Mouse (Mus musculus) MEL (cell line): ENCODE results near the gene Haus7. TPM values are rescaled to one million over a fixed set of nuclear protein-coding genes. Genes with fewer than 3 reads are reported as not detected.

Source experiments
- DNase-seq: peaks from one replicate; pipeline ENCODE4 v3.0.0; 2011; ENCODE audit warnings: low read depth, low spot score
- H3K27ac ChIP-seq: 2 replicates; pipeline ENCODE4 v1.5.1; 2012; ENCODE audit warnings: low read depth, mild to moderate bottlenecking, control low read depth, low read length, moderate library complexity; ENCODE audit not compliant: control insufficient read depth
- H3K27me3 ChIP-seq, 2 experiments: fragments of 150-350 bp in 1 of 2; sonication (generic) in 1 of 2; 2 replicates each; pipeline ENCODE4 v1.6.1; 2012; ENCODE audit warnings: low read length in 2 of 2, mild to moderate bottlenecking in 2 of 2, improper control_type of control experiment in 1 of 2, moderate library complexity in 1 of 2; ENCODE audit not compliant: insufficient read depth in 2 of 2, control insufficient read depth in 1 of 2
- H3K36me3 ChIP-seq, 2 experiments: 2 replicates each; pipeline ENCODE4 v1.6.1; 2012 to 2014; ENCODE audit warnings: low read length in 2 of 2, improper control_type of control experiment in 1 of 2, inconsistent platforms in 1 of 2, mild to moderate bottlenecking in 1 of 2; ENCODE audit not compliant: insufficient read depth in 2 of 2, control insufficient read depth in 1 of 2
- H3K4me1 ChIP-seq, 2 experiments: fragments of 150-350 bp in 1 of 2; sonication (generic) in 1 of 2; 2 replicates each; pipeline ENCODE4 v1.6.1; 2012; ENCODE audit warnings: low read length in 2 of 2, improper control_type of control experiment in 1 of 2, mild to moderate bottlenecking in 1 of 2; ENCODE audit not compliant: insufficient read depth in 2 of 2, control insufficient read depth in 1 of 2
- H3K4me3 ChIP-seq, 2 experiments: fragments of 150-350 bp in 1 of 2; sonication (generic) in 1 of 2; 2 replicates each; pipeline ENCODE4 v1.5.1; 2012; ENCODE audit warnings: low read depth in 2 of 2, low read length in 2 of 2, mild to moderate bottlenecking in 2 of 2, moderate library complexity in 2 of 2, control low read depth in 1 of 2, improper control_type of control experiment in 1 of 2; ENCODE audit not compliant: control insufficient read depth in 1 of 2, insufficient read depth in 1 of 2
- H3K79me2 ChIP-seq: 2 replicates; pipeline ENCODE4 v1.6.1; 2012; ENCODE audit warnings: mild to moderate bottlenecking, low read length, moderate library complexity; ENCODE audit not compliant: control insufficient read depth, poor library complexity, insufficient read depth
- H3K9ac ChIP-seq: 2 replicates; pipeline ENCODE4 v1.6.1; 2012; ENCODE audit warnings: low read depth, mild to moderate bottlenecking, control low read depth, low read length, moderate library complexity; ENCODE audit not compliant: control insufficient read depth, poor library complexity, severe bottlenecking
- H3K9me3 ChIP-seq: fragments of 150-350 bp; sonication (generic); replicated peaks from 2 replicates; pipeline ENCODE4 v1.6.1; 2012; ENCODE audit warnings: mild to moderate bottlenecking, low read length, improper control_type of control experiment, moderate library complexity; ENCODE audit not compliant: insufficient read depth
- BHLHE40 ChIP-seq: IDR thresholded peaks from 2 replicates; pipeline ENCODE4 v1.6.1; 2012; ENCODE audit warnings: low read depth, mild to moderate bottlenecking, inconsistent platforms, low read length, improper control_type of control experiment, borderline replicate concordance
- CTCF ChIP-seq, 3 experiments: IDR thresholded peaks in 2 of 3; conservative IDR thresholded peaks in 1 of 3; 2 replicates each; pipeline ENCODE4 v1.5.1; 2011 to 2012; ENCODE audit warnings: low read length in 3 of 3, low read depth in 2 of 3, mild to moderate bottlenecking in 2 of 3, improper control_type of control experiment in 1 of 3, inconsistent platforms in 1 of 3, mixed read lengths in 1 of 3, moderate library complexity in 1 of 3; ENCODE audit not compliant: control insufficient read depth in 1 of 3, insufficient read depth in 1 of 3, poor library complexity in 1 of 3, severe bottlenecking in 1 of 3
- E2F4 ChIP-seq: IDR thresholded peaks from 2 replicates; pipeline ENCODE4 v1.6.1; 2011; ENCODE audit warnings: low read depth, low read length, improper control_type of control experiment, borderline replicate concordance
- ELF1 ChIP-seq: IDR thresholded peaks from 2 replicates; pipeline ENCODE4 v1.6.1; 2014; ENCODE audit warnings: low read depth, mild to moderate bottlenecking, inconsistent platforms, low read length, improper control_type of control experiment, moderate library complexity
- GABPA ChIP-seq: IDR thresholded peaks from 2 replicates; pipeline ENCODE4 v1.6.1; 2012; ENCODE audit warnings: low read depth, mild to moderate bottlenecking, inconsistent platforms, low read length, improper control_type of control experiment, moderate library complexity
- GATA1 ChIP-seq: IDR thresholded peaks from 2 replicates; pipeline ENCODE4 v1.6.1; 2011; ENCODE audit warnings: low read depth, low read length, improper control_type of control experiment
- KAT2A ChIP-seq: conservative IDR thresholded peaks from 2 replicates; pipeline ENCODE4 v1.6.1; 2012; ENCODE audit warnings: low read depth, low read length, improper control_type of control experiment, inconsistent platforms
- MXI1 ChIP-seq: IDR thresholded peaks from 2 replicates; pipeline ENCODE4 v1.6.1; 2011; ENCODE audit warnings: mild to moderate bottlenecking, low read depth, low read length, improper control_type of control experiment
- MYB ChIP-seq: IDR thresholded peaks from 2 replicates; pipeline ENCODE4 v1.6.1; 2011; ENCODE audit warnings: mild to moderate bottlenecking, low read depth, low read length, improper control_type of control experiment
- NELFE ChIP-seq: IDR thresholded peaks from 2 replicates; pipeline ENCODE4 v1.6.1; 2011; ENCODE audit warnings: low read depth, low read length, improper control_type of control experiment
- RCOR1 ChIP-seq: IDR thresholded peaks from 2 replicates; pipeline ENCODE4 v1.6.1; 2012; ENCODE audit warnings: low read depth, mild to moderate bottlenecking, inconsistent platforms, low read length, improper control_type of control experiment
- TBP ChIP-seq: IDR thresholded peaks from 2 replicates; pipeline ENCODE4 v1.8.0; 2011; ENCODE audit warnings: low read depth, low read length, improper control_type of control experiment
- TCF12 ChIP-seq: IDR thresholded peaks from 2 replicates; pipeline ENCODE4 v1.6.1; 2014; ENCODE audit warnings: low read depth, mild to moderate bottlenecking, inconsistent platforms, low read length, improper control_type of control experiment, moderate library complexity
- USF1 ChIP-seq: IDR thresholded peaks from 2 replicates; pipeline ENCODE4 v1.6.1; 2014; ENCODE audit warnings: low read depth, mild to moderate bottlenecking, inconsistent platforms, low read length, improper control_type of control experiment, moderate library complexity
- ZC3H11A ChIP-seq: IDR thresholded peaks from 2 replicates; pipeline ENCODE4 v1.6.1; 2012; ENCODE audit warnings: low read depth, mild to moderate bottlenecking, inconsistent platforms, low read length, improper control_type of control experiment
- ZKSCAN1 ChIP-seq: IDR thresholded peaks from 2 replicates; pipeline ENCODE4 v1.6.1; 2012; ENCODE audit warnings: low read depth, mild to moderate bottlenecking, inconsistent platforms, low read length, improper control_type of control experiment, moderate library complexity
- polyA plus RNA-seq, 2 experiments: library from polyadenylated mRNA; stranded (reverse) in 1 of 2; unstranded in 1 of 2; fragments of >175 nt in 1 of 2; fragments of >200 nt in 1 of 2; gene quantifications; 2 replicates each; pipeline versions ENCODE4 v1.2.1 to v1.2.4; 2012; ENCODE audit warnings: low replicate concordance in 2 of 2, low read depth in 1 of 2; ENCODE audit not compliant: insufficient read length in 2 of 2, insufficient read depth in 1 of 2, missing spikeins in 1 of 2
- total RNA-seq: library from RNA; depleted of rRNA; stranded (reverse); fragments of 300-350 nt; gene quantifications from 2 replicates; pipeline ENCODE4 v1.2.3, GENCODE M21; 2012

The Haus7 gene
- total and polyA plus RNA-seq, 3 experiments = 24.0 to 27.9 TPM; not detected in 1

GRCm38 (mm10) chrX:73467446-73468241, 8.8 kb upstream of the Haus7 start:
- Histone ChIP-seq H3K27ac (no peak overlapping the region), H3K9ac (no peak overlapping the region), H3K36me3 (no peaks in the 10 kb centered on the region), H3K27me3 (no peaks in the 10 kb centered on the region; a peak in 1 of 4 replicates), H3K4me3 (no peak overlapping the region), H3K79me2 (no peaks in the 10 kb centered on the region), H3K9me3 (no peaks in the 10 kb centered on the region), H3K4me1 (no peaks in the 10 kb centered on the region)
- DNase-seq = no peak
- TF ChIP-seq MYB (no peak), KAT2A (no peak), ZKSCAN1 (no peak), MXI1 (no peak), ELF1 (no peak)
- TF ChIP-seq, all 39 proteins: peak for 0

GRCm38 (mm10) chrX:73465483-73466186, 6.8 kb upstream of the Haus7 start:
- Histone ChIP-seq H3K36me3 (no peaks in the 10 kb centered on the region), H3K27me3 (no peaks in the 10 kb centered on the region; a peak in 1 of 4 replicates), H3K9me3 (no peaks in the 10 kb centered on the region), H3K27ac (no peak overlapping the region), H3K9ac (no peak overlapping the region), H3K4me3 (no peak overlapping the region), H3K4me1 (no peaks in the 10 kb centered on the region), H3K79me2 (no peaks in the 10 kb centered on the region)
- no peak for TF ChIP-seq ZC3H11A
- no peak for TF ChIP-seq MYB
- TF ChIP-seq KAT2A = no peak
- TF ChIP-seq GABPA = no peak
- TF ChIP-seq TCF12 = no peak
- no peak for TF ChIP-seq BHLHE40
- TF ChIP-seq CTCF (IDR thresholded peaks at IDR 0.05 in 2 of 3, conservative IDR thresholded peaks at IDR 0.05 in 1 of 3; ENCODE audit: control insufficient read depth in 1 of 3, insufficient read depth in 1 of 3, low read depth in 2 of 3, low read length in 3 of 3, poor library complexity in 1 of 3, severe bottlenecking in 1 of 3) = no peak
- no peak for DNase-seq

GRCm38 (mm10) chrX:73460792-73461191, 1.9 kb upstream of the Haus7 start:
- DNase-seq = no peak
- H3K27me3 ChIP-seq = no peaks in the 10 kb centered on the region; a peak in 1 of 4 replicates
- no peaks in the 10 kb centered on the region for H3K9me3 ChIP-seq
- H3K4me1 ChIP-seq = peaks cover 0 to 7% of the 10 kb centered on the region in 2 experiments; a peak in 2 of 4 replicates
- H3K9ac ChIP-seq = no peak overlapping the region
- H3K36me3 ChIP-seq = peaks cover 0 to 4% of the 10 kb centered on the region in 2 experiments; a peak in 2 of 4 replicates
- H3K79me2 ChIP-seq = peaks cover 2% of the 10 kb centered on the region; the same call in 1 of the 2 replicates
- no peak overlapping the region for H3K27ac ChIP-seq
- H3K4me3 ChIP-seq = no peak overlapping the region
- TF ChIP-seq RCOR1 = no peak
- TF ChIP-seq USF1 = no peak
- TF ChIP-seq KAT2A = no peak
- TF ChIP-seq ZC3H11A = no peak
- no peak for TF ChIP-seq BHLHE40
- TF ChIP-seq MYB = no peak
- TF ChIP-seq ZKSCAN1 = no peak
- no peak for TF ChIP-seq TBP
- TF ChIP-seq GATA1 = no peak
- TF ChIP-seq E2F4 = no peak
- no peak for TF ChIP-seq NELFE
- TF ChIP-seq GABPA = no peak
- TF ChIP-seq, all 39 proteins: peak for 0
